ENCODE assay signal across 24 mouse cellular contexts in genomic region chr4:24835555-24835954, GRCm38 (mm10). TPM values are rescaled to one million over a fixed set of nuclear protein-coding genes. Genes with fewer than 3 reads are reported as not detected.
A peak's percentile ranks its signal among the peaks of the same experiment; 100 is the strongest.
DNase-seq lines count a peak whose midpoint lies in the region; ATAC-seq and TF ChIP-seq lines count a peak whose summit lies in the region.
"Had no signal": no experiment of that assay in that cellular context is flagged by ENCODE, and none has a peak within 500 bp of the region (broad histone marks: within the 10 kb centered on the region; RNA-seq: fewer than 3 reads in every experiment).

No protein-coding gene starts in this region.

- no peaks in the 10 kb centered on the region for H3K27me3 ChIP-seq in forebrain, postnatal 0 days (ENCODE audit: insufficient read depth, low read length)
- H3K27me3 ChIP-seq in forebrain, embryonic 16.5 days (replicated peaks; ENCODE audit: control insufficient read depth, insufficient read depth, low read length), result no peaks in the 10 kb centered on the region
- no peaks in the 10 kb centered on the region for H3K27me3 ChIP-seq in hindbrain, embryonic 11.5 days (ENCODE audit: control insufficient read depth, insufficient read depth, low read length)
- no peaks in the 10 kb centered on the region for H3K27me3 ChIP-seq in hindbrain, postnatal 0 days (ENCODE audit: insufficient read depth, low read length)
- H3K27me3 ChIP-seq: limb, embryonic 15.5 days had no signal

- no peak overlapping the region for H3K4me2 ChIP-seq in forebrain, postnatal 0 days (ENCODE audit: low read depth)
- no peak overlapping the region for H3K4me2 ChIP-seq in forebrain, embryonic 16.5 days (ENCODE audit: low read length)
- H3K4me2 ChIP-seq in hindbrain, embryonic 11.5 days (replicated peaks; ENCODE audit: low read depth, low read length), result no peak overlapping the region
- no peak overlapping the region for H3K4me2 ChIP-seq in hindbrain, postnatal 0 days (ENCODE audit: low read depth, low read length)
- H3K4me2 ChIP-seq: limb, embryonic 15.5 days; lung, embryonic 14.5 days had no signal

- H3K36me3 ChIP-seq in forebrain, postnatal 0 days (ENCODE audit: insufficient read depth), result no peaks in the 10 kb centered on the region
- no peaks in the 10 kb centered on the region for H3K36me3 ChIP-seq in forebrain, embryonic 16.5 days (ENCODE audit: control insufficient read depth, insufficient read depth)
- H3K36me3 ChIP-seq in hindbrain, embryonic 11.5 days (ENCODE audit: control insufficient read depth, insufficient read depth, low read length), result no peaks in the 10 kb centered on the region
- no peaks in the 10 kb centered on the region for H3K36me3 ChIP-seq in hindbrain, postnatal 0 days (ENCODE audit: insufficient read depth, low read length)
- H3K36me3 ChIP-seq: heart, embryonic 10.5 days; limb, embryonic 15.5 days had no signal

- DNase-seq in cerebellum, adult 11-12 months, result no peak
- DNase-seq in forebrain, postnatal 0 days, result no peak
- DNase-seq in hindbrain, embryonic 11.5 days (ENCODE audit: low spot score), result peak; percentile 39
- DNase-seq in hindbrain, postnatal 0 days (ENCODE audit: low spot score), result no peak
- DNase-seq: adrenal gland, postnatal 14 days; embryo, embryonic 11 days; heart, postnatal 4 days; kidney, adult 9 months; kidney, postnatal 36 days; layer of hippocampus, adult 9-11 months; lung, embryonic 14.5 days; midbrain, embryonic 14.5 days; thymus, adult 18-20 months; thymus, postnatal 36 days had no signal

- ATAC-seq in cerebellum, adult (ENCODE audit: insufficient number of reproducible peaks, low FRiP score, low TSS enrichment), result peak; percentile 54
- ATAC-seq in forebrain, postnatal 0 days, result peak; percentile 43; the same call in 1 of the 2 replicates
- ATAC-seq in forebrain, embryonic 16.5 days, result no peak
- ATAC-seq in hindbrain, embryonic 11.5 days (ENCODE audit: low FRiP score), result peak; percentile 63
- ATAC-seq in hindbrain, postnatal 0 days, result peak; percentile 25; the same call in 1 of the 2 replicates
- no peak for ATAC-seq in inflammation-experienced regulatory T-cells, adult 6 months
- ATAC-seq: intestine, embryonic 16.5 days had no signal

- WGBS in forebrain, postnatal 0 days, result 48% methylated on average over 7 of the region's 7 CpGs
- WGBS in forebrain, embryonic 16.5 days, result 35% methylated on average over 7 of the region's 7 CpGs
- WGBS in hindbrain, embryonic 11.5 days, result 33% methylated on average over 7 of the region's 7 CpGs
- 36% methylated on average over 7 of the region's 7 CpGs for WGBS in hindbrain, postnatal 0 days

- no peak overlapping the region for H3K4me3 ChIP-seq in forebrain, postnatal 0 days (ENCODE audit: low read depth, low read length)
- H3K4me3 ChIP-seq in forebrain, embryonic 16.5 days (replicated peaks; ENCODE audit: low read length), result no peak overlapping the region
- H3K4me3 ChIP-seq in hindbrain, embryonic 11.5 days (ENCODE audit: low read depth, low read length), result no peak overlapping the region
- H3K4me3 ChIP-seq in hindbrain, postnatal 0 days (ENCODE audit: low read length), result no peak overlapping the region
- H3K4me3 ChIP-seq: heart, embryonic 10.5 days; left cerebral cortex, adult 2 months; limb, embryonic 15.5 days; myocyte had no signal

- H3K9me3 ChIP-seq in forebrain, postnatal 0 days (ENCODE audit: low read length), result no peaks in the 10 kb centered on the region
- H3K9me3 ChIP-seq in forebrain, embryonic 16.5 days (ENCODE audit: control insufficient read depth, low read length), result no peaks in the 10 kb centered on the region
- no peaks in the 10 kb centered on the region for H3K9me3 ChIP-seq in hindbrain, embryonic 11.5 days (ENCODE audit: control insufficient read depth, low read length)
- no peaks in the 10 kb centered on the region for H3K9me3 ChIP-seq in hindbrain, postnatal 0 days (ENCODE audit: low read length)
- H3K9me3 ChIP-seq: heart, embryonic 10.5 days; limb, embryonic 15.5 days had no signal

- H3K27ac ChIP-seq in forebrain, postnatal 0 days (ENCODE audit: low read depth, low read length), result no peak overlapping the region
- no peak overlapping the region for H3K27ac ChIP-seq in forebrain, embryonic 16.5 days (ENCODE audit: low read length)
- no peak overlapping the region for H3K27ac ChIP-seq in hindbrain, embryonic 11.5 days (ENCODE audit: low read depth, low read length)
- no peak overlapping the region for H3K27ac ChIP-seq in hindbrain, postnatal 0 days
- H3K27ac ChIP-seq: heart, embryonic 10.5 days; left cerebral cortex, adult 2 months; limb, embryonic 15.5 days; liver, embryonic 14.5 days had no signal

- TF ChIP-seq CTCF in forebrain, postnatal 0 days (IDR thresholded peaks at IDR 0.05; ENCODE audit: low read depth), result no peak
- TF ChIP-seq CTCF in hindbrain, postnatal 0 days (IDR thresholded peaks at IDR 0.05; ENCODE audit: low read depth), result no peak

- no peak overlapping the region for H3K9ac ChIP-seq in forebrain, postnatal 0 days
- no peak overlapping the region for H3K9ac ChIP-seq in forebrain, embryonic 16.5 days (replicated peaks; ENCODE audit: low read depth, low read length)
- no peak overlapping the region for H3K9ac ChIP-seq in hindbrain, embryonic 11.5 days (ENCODE audit: low read depth, low read length)
- H3K9ac ChIP-seq in hindbrain, postnatal 0 days (replicated peaks; ENCODE audit: low read length), result no peak overlapping the region
- H3K9ac ChIP-seq: limb, embryonic 15.5 days; liver, embryonic 14.5 days; lung, embryonic 14.5 days had no signal

- H3K4me1 ChIP-seq in forebrain, postnatal 0 days (ENCODE audit: insufficient read depth), result 0 out of 2 replicates have a peak, but pooled peaks cover 4% of the 10 kb centered on the region
- H3K4me1 ChIP-seq in forebrain, embryonic 16.5 days (replicated peaks; ENCODE audit: control insufficient read depth, insufficient read depth, low read length), result no peaks in the 10 kb centered on the region; the same call in 1 of the 2 replicates
- no peaks in the 10 kb centered on the region for H3K4me1 ChIP-seq in hindbrain, embryonic 11.5 days (replicated peaks; ENCODE audit: control insufficient read depth, insufficient read depth, low read length)
- H3K4me1 ChIP-seq in hindbrain, postnatal 0 days (ENCODE audit: insufficient read depth, low read length), result no peaks in the 10 kb centered on the region; the same call in 1 of the 2 replicates
- H3K4me1 ChIP-seq: heart, embryonic 10.5 days; limb, embryonic 15.5 days had no signal

RNA-seq across cellular contexts. Expression of gene Klhl32, which starts 15.4 kb away (rescaled TPM):
- total RNA-seq in forebrain, postnatal 0 days (2014; rRNA removed), result 18.8 and 20.5 TPM in 2 replicates
- 18.9 and 29.6 TPM in 2 replicates for polyA plus RNA-seq in forebrain, postnatal 0 days (2015; fragmentation: Nextera tagmentation; extraction: Ambion mirVana)
- polyA plus RNA-seq in forebrain, embryonic 16.5 days (2015; fragmentation: Nextera tagmentation; extraction: Ambion mirVana), result 21.3 and 26.4 TPM in 2 replicates
- 8.2 and 10.6 TPM in 2 replicates for polyA plus RNA-seq in hindbrain, embryonic 11.5 days (2014; fragmentation: Nextera tagmentation; extraction: Ambion mirVana)
- total RNA-seq in hindbrain, postnatal 0 days (2014; rRNA removed), result 28.8 and 31.3 TPM in 2 replicates
- polyA plus RNA-seq in hindbrain, postnatal 0 days (2015; fragmentation: Nextera tagmentation; extraction: Ambion mirVana), result 31.7 and 37.9 TPM in 2 replicates
- polyA plus RNA-seq in inflammation-experienced regulatory T-cells, adult 6 months (2017; shearing (Covaris generic)), result under 1 TPM; 0.45 to 0.54 (median 0.46) TPM
- total RNA-seq: megakaryocyte, adult 5-6 weeks had no signal

Comparison
In these comparisons a context has a peak if more than half of its experiments do, and no peak if none do; other contexts are left out.
1. ATAC-seq: peak in cerebellum, adult (single experiment), forebrain, postnatal 0 days (single experiment), hindbrain, embryonic 11.5 days (single experiment) and hindbrain, postnatal 0 days (single experiment); none in forebrain, embryonic 16.5 days (single experiment) and inflammation-experienced regulatory T-cells, adult 6 months (single experiment).